Mouse (Mus musculus) layer of hippocampus, adult 2 months (tissue): ENCODE data around the gene Agbl4. TPM values are rescaled to one million over a fixed set of nuclear protein-coding genes. Genes with fewer than 3 reads are reported as not detected.

Experiments
- DNase-seq, 2 experiments: peaks; one replicate each; pipeline ENCODE4 v3.0.0; 2022; ENCODE audit warnings: low spot score in 2 of 2
- H3K27ac ChIP-seq: fragments of 200-600 bp; 2 replicates; pipeline ENCODE4 v1.8.1; 2022
- H3K4me3 ChIP-seq: fragments of 200-600 bp; 2 replicates; pipeline ENCODE4 v1.8.1; 2022; ENCODE audit warnings: mild to moderate bottlenecking
- CTCF ChIP-seq: fragments of 200-600 bp; conservative IDR thresholded peaks from 2 replicates; pipeline ENCODE4 v1.8.1; 2022; ENCODE audit warnings: antibody characterized with exemption, mild to moderate bottlenecking, moderate library complexity
- total RNA-seq, 2 experiments: library from RNA; stranded (reverse); gene quantifications; 2 replicates each; pipeline ENCODE4 v1.2.3; 2021

Agbl4 gene
- total RNA-seq, 2 experiments from 2014 or later: 13.5 to 15.7 TPM

DNA sequence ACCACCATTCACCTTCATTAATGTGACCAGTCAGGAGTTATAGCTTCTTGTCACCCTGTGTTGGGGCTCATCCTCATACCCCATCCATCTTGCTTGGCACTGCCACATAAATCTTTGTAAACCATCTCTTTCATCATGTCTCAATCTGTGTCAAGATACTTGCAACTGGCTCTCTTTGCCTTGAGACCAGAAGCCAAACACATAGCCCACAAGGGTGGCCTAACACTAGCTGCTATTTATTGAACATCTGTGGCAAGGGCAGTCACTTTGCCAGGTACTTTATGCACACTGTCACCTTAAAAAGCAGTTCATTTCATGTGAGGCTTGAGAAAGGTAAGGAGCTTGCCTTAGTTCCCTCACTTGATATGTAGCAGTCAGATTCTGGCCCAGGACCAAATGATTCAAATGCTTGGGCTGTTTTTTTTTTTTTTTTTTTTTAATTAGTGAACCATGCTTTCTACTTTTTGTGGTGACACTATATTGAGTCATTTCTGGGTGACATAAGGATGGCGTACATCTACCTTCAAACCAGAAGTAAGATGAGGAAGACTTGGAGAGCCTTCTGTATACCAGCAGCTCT lies 1027.0 kb downstream of the Agbl4 start:
- no peak overlapping the region for H3K4me3 ChIP-seq
- DNase-seq: no peak

DNA sequence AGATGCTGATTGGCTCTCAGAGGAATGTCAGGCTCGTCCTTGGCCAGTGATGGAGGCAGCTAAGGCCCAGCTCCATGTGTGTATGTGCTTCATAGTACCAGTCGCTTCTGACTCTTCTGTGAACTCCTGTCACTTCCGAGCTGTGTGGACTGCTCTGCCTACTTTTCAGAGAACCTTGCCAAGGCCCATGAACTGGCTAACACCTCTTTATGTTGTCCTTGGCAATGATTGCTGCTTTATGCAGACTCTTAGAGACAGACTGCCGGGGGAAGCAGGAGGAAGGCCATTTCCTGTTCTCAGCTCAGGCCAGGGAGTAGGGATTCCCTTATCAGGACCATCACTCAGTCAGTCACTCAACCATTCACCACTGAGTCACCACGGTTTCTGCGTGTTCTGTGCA lies 1027.7 kb downstream of the Agbl4 start:
- no peak overlapping the region for H3K4me3 ChIP-seq
- no peak overlapping the region for H3K27ac ChIP-seq
- DNase-seq: no peak
- no peak for TF ChIP-seq CTCF

More for the DNA sequence above, 1027.0 kb downstream of the Agbl4 start:
- TF ChIP-seq CTCF: no peak
- no peak overlapping the region for H3K27ac ChIP-seq

DNA sequence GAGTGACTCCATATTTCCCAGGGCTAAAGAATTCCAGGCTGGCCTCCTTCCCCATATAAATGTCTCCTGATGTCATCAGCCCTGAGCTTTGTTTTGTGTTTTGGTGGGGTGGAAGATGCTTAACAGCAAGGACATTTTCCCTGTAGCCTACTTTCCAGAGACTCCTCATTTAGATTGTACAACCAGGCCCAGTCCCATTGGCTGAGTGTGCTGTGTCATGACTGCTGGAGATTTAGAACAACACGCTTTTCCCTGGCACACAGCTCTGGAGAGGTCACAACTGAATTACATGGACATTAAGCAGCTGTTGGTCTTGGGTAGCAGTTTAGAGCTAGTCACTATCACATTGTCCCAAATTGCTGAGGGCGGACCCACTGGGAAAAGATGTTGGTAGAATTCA lies 1033.7 kb downstream of the Agbl4 start:
- H3K27ac ChIP-seq: no peak overlapping the region
- no peak for DNase-seq
- H3K4me3 ChIP-seq: no peak overlapping the region
- TF ChIP-seq CTCF: no peak

DNA sequence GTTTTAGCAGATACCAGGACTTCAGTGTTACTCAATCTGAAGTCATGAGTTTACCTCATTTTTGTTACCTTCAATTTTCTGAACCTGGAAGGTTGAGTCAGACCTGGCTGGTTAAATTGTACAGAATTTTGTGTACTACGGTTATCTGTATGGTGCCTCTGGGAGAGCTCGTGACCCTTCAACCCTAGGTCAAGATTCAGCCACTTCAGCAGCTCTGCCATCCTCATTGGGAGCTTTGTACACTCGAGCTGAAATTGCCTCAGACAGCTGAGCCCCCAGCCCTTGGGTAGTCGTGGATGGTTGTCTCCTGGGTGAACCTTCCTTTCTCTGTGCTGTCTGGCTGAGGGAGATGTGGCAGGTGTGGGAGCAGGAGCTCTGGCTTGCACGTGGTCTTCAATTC lies 1034.6 kb downstream of the Agbl4 start:
- no peak overlapping the region for H3K27ac ChIP-seq
- DNase-seq: no peak
- no peak overlapping the region for H3K4me3 ChIP-seq
- TF ChIP-seq CTCF: no peak

DNA sequence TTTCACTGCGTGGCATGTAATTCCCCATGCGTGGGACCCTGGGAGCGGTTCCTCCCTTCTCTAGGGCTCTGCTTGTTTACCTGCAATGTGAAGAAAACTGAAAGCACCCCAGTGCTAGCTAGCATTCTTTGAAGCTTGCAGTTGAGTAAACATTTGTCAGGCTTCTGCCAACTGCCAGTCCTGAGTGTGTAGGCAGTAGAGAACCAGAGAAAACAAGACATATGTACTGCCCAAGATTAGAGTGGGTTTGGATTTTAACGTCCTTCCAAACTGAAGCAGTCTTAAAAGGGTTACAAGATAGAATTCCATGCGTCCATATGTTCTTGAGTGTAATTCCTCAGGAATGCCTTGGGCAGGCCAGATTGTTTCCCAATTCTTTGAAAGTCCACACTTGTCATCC lies 1035.0 kb downstream of the Agbl4 start:
- DNase-seq: no peak
- Histone ChIP-seq H3K4me3 (no peak overlapping the region), H3K27ac (no peak overlapping the region)
- TF ChIP-seq CTCF: no peak

DNA sequence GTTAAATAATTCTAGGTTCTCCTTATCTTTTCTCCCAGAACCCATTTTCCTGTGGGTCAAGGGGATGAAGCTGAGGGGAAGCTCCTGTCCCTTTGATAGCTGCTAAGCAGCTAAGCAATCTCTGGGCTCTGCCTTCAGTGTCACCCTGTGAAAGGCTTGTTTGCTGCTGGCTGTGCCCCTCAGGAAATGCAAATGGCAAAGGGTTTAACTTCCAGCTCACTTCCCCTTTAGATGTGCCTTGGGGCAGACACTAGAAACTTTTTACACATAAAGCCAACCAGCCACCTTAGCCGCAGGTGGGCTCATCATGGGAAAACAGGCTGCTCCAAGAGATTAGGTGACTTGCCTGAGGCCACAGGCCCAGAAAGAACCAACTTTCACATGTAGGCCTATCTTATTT lies 1044.2 kb downstream of the Agbl4 start:
- no peak for TF ChIP-seq CTCF
- Histone ChIP-seq H3K27ac (peak overlapping the region; percentile 20; the same call in 1 of the 2 replicates), H3K4me3 (no peak overlapping the region)
- no peak for DNase-seq

DNA sequence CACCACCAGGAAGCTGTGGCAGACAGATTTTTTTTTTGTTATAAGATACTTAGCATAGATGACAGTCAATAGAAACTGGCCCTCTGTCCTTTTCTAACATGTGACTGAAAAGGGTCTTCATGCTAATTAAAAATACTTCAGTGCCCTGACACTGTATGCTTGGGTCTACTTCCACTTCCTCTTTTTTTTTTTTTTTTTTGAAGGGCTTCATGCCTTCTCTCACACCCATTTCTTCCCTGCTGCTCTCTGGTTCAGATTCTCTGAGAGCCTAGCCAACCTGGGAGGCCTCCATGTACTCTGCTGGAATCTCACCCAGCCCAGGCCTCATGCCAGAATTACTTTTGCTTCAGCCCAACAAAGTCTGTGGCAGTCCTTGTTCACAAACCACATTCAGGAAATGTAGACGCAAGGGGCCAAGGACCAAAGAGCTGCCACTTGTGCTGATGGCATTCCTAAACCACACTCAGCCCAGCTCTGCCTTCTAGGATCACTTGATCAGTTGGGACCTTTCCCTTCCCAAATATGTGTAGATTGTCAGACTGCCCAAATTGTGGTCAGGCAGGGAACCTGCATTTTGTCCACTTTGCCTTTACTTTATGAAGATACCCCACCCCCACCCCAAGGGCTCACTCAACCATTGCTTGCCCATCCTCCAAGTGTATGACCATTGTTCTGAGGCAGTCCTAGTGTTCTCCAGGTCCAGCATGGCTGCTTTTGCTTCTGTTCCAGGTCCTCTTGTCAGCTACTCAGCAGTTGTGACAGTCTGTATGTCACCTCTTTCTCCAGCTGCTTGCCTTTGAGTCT lies 1045.2 kb downstream of the Agbl4 start:
- peak; percentile 41 to 44 for DNase-seq
- no peak for TF ChIP-seq CTCF
- peak overlapping the region; percentile 20; the same call in 1 of the 2 replicates for H3K27ac ChIP-seq

DNA sequence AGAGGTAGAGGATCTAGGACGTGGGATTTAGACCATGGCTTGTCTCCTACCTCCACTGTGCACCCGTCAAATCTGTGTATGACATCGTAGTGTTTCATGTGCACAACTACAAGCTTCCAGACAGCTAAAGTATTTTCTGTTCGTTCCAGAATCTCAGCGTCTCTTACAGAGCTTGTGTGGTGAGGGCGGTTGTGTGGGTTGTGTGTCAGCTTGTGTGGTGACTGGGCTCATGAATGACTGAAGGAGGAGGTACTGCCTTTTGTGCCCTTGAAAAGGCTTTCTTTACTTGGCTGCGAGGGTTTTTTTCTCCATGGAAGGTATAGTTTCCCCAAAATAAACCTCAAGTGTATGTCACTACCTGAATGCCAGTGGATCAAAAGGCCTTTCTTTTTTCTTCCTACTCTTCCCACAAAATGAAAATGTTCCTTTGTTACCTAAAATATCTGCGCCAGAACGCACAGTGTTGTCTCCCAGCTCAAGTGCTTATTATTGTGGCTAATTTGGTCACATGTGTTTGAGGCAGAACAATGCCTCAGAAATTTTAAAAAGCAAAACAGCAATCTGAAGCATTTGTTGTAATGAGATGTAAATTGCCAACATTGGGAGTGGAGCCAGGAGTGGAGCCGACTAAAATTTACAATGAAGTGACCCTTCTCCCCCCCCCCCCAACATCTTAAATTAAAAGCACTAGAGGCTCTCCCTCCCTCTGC lies 1046.6 kb downstream of the Agbl4 start:
- peak in 1 of 2 experiments; percentile 34 for DNase-seq
- Histone ChIP-seq H3K4me3 (no peak overlapping the region; the same call in 1 of the 2 replicates), H3K27ac (peak overlapping the region; percentile 57)
- TF ChIP-seq CTCF: no peak

More for the DNA sequence above, 1045.2 kb downstream of the Agbl4 start:
- H3K4me3 ChIP-seq: no peak overlapping the region

DNA sequence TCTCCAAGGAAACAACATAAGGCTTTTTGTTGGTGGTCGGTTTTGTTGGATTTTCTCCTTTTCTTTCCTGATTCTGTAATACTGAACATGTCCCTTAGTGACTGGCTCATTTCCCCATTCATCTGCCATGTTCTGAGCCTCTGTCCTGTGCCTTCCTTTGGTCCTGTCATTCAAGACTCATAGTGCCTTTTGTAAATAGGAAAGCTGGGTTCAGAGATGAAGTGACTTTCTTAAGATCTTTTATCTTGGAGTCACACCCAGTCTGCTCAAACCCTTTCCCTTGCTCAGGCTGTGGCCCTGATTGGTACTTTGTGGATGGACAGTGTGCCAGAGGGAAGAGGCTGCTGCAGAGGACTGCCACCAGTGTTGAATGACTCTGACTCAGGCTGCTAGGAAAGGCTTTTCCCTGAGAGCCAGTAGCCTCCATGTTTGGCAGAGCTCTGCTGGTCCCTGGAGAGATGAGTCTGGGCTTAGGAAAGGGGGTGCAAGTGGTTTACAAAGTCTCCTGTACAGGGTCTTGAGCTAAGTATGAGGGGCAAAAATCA lies 1047.2 kb downstream of the Agbl4 start:
- no peak for DNase-seq
- no peak overlapping the region for H3K4me3 ChIP-seq
- H3K27ac ChIP-seq: no peak overlapping the region
- TF ChIP-seq CTCF: no peak

DNA sequence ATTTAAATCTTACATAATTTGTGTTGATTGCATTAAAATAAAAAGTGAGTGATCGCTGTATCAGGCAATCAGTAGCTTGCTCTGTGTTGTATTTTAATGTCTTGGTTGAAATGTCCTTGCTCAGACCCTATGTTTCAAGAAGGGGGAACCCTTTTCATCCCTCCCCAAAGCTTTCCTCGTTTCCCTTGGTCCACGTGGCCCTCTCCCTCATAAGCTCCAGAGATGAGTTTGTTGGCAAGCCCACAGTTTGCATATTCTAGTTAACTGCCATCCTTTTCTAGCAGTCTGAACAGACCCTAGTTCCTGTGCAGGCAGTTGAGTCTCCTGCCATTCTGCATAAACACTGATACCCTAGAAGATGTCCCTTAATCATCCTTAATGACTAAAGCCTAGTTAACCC lies 1050.5 kb downstream of the Agbl4 start:
- H3K4me3 ChIP-seq: no peak overlapping the region
- no peak for TF ChIP-seq CTCF
- H3K27ac ChIP-seq: peak overlapping the region; percentile 7; the same call in 1 of the 2 replicates
- DNase-seq: no peak

DNA sequence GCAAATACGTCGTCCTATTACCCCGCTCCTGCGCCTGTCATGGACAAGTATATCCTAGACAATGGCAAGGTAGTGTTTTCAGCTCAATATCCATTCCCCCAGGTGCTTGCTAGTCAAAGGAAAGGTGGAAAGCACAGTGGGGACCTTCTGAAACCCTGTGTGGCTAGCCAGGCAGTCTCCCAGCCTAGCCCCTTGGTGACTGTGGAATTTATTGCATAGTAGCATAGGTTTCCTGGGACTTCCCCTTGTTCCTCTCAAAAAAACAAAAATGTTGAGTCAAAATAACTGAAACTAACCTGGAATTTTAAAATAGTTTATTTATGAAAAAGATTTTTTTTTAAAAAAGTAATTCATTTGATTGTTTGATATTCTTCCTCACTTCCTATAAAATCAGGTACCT lies 1051.1 kb downstream of the Agbl4 start:
- no peak overlapping the region for H3K27ac ChIP-seq
- no peak overlapping the region for H3K4me3 ChIP-seq
- TF ChIP-seq CTCF: no peak
- DNase-seq: no peak

DNA sequence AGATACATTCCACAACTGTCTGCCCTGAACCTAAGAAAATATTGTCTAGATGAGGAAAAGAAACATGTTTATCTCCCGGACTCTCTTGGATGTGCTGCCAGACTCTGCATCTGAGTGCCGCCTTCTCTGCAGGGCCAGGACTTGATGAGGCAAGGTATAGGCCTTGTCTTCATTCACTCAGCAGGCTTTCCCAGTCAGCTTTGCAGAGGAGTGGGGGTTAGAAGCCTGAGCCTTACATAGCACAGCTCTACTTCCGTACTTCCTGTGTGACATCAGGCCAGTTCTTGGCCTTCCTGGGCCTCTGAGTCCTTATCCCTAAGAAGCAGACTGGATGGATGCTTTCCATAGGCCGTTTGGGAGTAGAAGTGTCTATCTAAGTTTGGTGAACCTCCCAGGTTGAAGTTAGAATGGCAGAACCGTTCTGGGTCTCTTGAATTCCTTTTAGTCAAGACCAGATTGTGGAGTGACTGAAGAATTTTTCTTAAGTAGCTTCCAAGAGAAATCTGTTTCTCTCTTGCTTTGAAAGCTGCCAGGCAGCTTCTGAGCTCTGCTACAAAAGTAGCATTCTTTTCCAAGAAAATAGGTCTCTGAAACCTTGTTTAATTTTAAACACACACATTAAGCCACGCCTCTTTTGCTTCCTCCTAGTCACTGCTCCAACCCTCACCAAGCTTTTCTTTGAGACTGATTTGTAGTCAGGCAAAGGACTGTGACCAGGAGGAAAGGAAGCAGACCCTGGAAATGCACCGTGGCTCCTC lies 1052.2 kb downstream of the Agbl4 start:
- Histone ChIP-seq H3K4me3 (no peak overlapping the region), H3K27ac (peak overlapping the region; percentile 33; the same call in 1 of the 2 replicates)
- no peak for DNase-seq
- TF ChIP-seq CTCF: no peak
